Mouse (Mus musculus): ENCODE measurements around the gene Amz1.

Gene Amz1

DNA sequence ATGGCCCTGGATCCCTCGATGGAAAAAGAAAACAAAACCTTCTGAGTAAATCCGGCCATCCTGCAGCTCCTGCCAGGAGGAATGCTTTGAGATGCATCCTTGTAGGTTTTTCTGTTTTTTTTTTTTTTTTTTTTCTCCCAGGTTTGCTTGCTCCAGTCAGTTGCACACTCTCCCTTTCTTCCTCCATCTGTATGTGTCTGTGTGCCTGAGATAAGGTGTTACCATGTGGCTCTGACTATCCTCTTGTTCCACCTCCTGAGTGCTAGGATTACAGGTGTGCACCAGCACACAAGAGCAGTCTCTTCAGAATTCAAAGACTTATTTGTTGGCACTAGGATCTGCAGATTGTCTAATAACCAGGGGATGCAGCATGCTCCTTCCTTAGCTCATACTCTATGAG is 83.0 kb downstream of the Amz1 start:
- DNase-seq: no peak
